Mouse (Mus musculus): ENCODE measurements at regions not wholly inside any gene's neighbourhood (a gene's known extent, or its start where the extent isn't known, plus 50 kb on each side); places are given as distances from the start of the nearest gene placed in this dataset.

DNA sequence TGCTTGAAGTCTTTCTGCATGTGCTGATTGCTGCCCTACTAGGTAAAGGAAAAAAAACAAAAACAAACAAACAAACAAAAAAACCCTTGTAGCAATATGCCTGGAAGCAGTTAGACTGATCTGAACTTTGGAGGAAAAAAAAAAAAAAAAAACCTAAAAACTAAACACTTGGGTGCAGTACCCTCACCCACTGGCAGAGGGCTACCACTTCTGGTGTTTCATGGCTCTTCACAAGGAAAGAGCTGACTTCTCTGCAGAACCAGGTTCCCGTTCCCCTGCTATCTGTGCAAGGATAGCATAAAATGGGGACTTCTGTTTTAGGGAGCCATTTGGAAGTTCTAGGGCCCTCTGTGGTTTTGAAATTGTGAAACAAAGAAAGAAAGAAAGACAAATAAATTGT is 52.2 kb upstream of the Otud4 start:
- WGBS, result 42% methylated on average over 1 of the region's 1 CpGs
- Histone ChIP-seq H3K4me2 (no peak overlapping the region), H3K4me1 (no peaks in the 10 kb centered on the region)

DNA sequence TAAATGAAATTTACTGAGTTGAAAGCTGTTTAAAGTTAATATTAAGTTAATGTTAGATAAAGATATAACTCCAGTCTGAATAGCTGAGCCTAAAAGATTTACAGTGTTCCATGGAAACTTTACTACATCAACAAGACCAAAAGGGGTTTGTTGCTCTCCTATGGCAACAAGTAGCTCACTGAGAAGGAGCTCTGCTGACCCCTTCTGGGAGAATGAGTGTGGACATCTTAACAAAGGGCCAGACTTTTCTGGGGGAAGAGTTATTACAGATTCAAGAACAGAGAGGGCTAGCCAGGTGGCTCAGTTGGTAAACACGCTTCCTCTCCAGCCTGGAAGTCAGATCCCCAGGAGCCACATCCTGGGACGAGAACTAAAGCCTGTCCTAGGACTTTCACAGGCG is 54.5 kb upstream of the Otud4 start:
- no peaks in the 10 kb centered on the region for H3K36me3 ChIP-seq (replicated peaks)
- H3K4me1 ChIP-seq, result no peaks in the 10 kb centered on the region
- 46% methylated on average over 3 of the region's 3 CpGs for WGBS
- H3K4me2 ChIP-seq, result no peak overlapping the region
- no peak overlapping the region for H3K4me3 ChIP-seq (replicated peaks)
- no peak for ATAC-seq (ENCODE audit: low FRiP score)
- H3K27ac ChIP-seq, result no peak overlapping the region
- no peaks in the 10 kb centered on the region for H3K27me3 ChIP-seq
- no peak overlapping the region for H3K9ac ChIP-seq
- H3K9me3 ChIP-seq, result no peaks in the 10 kb centered on the region

More for the DNA sequence above, 52.2 kb upstream of the Otud4 start:
- no peak overlapping the region for H3K27ac ChIP-seq
- no peaks in the 10 kb centered on the region for H3K27me3 ChIP-seq
- no peaks in the 10 kb centered on the region for H3K36me3 ChIP-seq (replicated peaks)
- H3K4me3 ChIP-seq (replicated peaks), result no peak overlapping the region
- no peak for ATAC-seq (ENCODE audit: low FRiP score)
- no peaks in the 10 kb centered on the region for H3K9me3 ChIP-seq
- no peak overlapping the region for H3K9ac ChIP-seq

DNA sequence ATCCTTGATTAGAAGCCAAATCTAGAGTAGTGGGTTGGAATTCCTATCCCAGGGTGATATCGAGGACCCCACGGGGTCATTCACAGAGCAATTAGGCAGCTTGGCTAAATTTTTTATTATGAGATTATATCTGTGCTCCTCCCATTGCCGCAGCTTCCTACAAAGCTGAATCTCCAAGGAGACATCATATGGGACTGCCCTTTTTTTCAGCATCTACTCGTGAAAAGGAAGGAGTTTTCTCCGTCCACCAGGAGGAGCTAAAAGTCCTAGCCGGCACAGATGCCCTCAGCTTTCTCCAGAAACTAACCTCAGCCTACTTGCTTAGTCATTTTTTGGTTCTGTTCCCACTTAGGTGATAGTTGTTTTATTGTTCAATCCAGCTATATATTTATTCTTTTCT is 56.1 kb upstream of the Otud4 start:
- no peak for ATAC-seq (ENCODE audit: low FRiP score)

GRCm38 (mm10) chr8:79582195-79582594 is 57.2 kb upstream of the Otud4 start:
- H3K9ac ChIP-seq, result no peak overlapping the region
- H3K4me3 ChIP-seq (replicated peaks), result no peak overlapping the region
- H3K27me3 ChIP-seq, result no peaks in the 10 kb centered on the region
- 77% methylated on average over 2 of the region's 2 CpGs for WGBS
- no peak for ATAC-seq (ENCODE audit: low FRiP score)
- no peak overlapping the region for H3K27ac ChIP-seq
- no peaks in the 10 kb centered on the region for H3K36me3 ChIP-seq (replicated peaks)
- no peaks in the 10 kb centered on the region for H3K9me3 ChIP-seq
- no peak overlapping the region for H3K4me2 ChIP-seq
- H3K4me1 ChIP-seq, result no peaks in the 10 kb centered on the region

More for the DNA sequence above, 56.1 kb upstream of the Otud4 start:
- Histone ChIP-seq H3K9me3 (no peaks in the 10 kb centered on the region), H3K9ac (no peak overlapping the region), H3K4me2 (no peak overlapping the region), H3K36me3 (replicated peaks) (no peaks in the 10 kb centered on the region), H3K4me1 (no peaks in the 10 kb centered on the region), H3K27ac (no peak overlapping the region), H3K4me3 (replicated peaks) (no peak overlapping the region), H3K27me3 (no peaks in the 10 kb centered on the region)
- WGBS, result 42% methylated on average over 6 of the region's 6 CpGs

DNA sequence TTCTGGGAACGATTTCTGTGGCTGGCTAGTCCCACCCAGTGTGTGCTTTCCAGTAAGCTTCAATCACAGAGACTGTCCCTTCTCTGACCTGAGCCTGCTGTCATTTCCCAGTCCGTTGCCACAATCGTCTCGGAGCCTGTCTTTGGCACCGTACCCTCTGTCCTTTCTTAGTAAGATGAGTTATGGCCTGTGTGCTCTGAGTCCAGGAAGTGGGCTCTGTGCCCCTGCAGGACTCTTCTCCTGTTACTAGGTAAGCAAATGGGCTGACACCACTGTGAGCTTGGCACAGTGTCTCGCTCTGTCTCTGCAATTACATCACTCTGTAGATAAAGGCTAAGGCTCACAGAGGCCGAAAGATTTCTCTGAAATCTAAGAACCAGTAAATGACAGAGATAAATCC is 63.3 kb upstream of the Otud4 start:
- Histone ChIP-seq H3K27ac (no peak overlapping the region), H3K4me1 (no peaks in the 10 kb centered on the region), H3K9me3 (no peaks in the 10 kb centered on the region), H3K4me3 (replicated peaks) (no peak overlapping the region), H3K9ac (no peak overlapping the region), H3K4me2 (no peak overlapping the region), H3K36me3 (replicated peaks) (no peaks in the 10 kb centered on the region), H3K27me3 (no peaks in the 10 kb centered on the region)
- no peak for ATAC-seq (ENCODE audit: low FRiP score)
- WGBS, result 86% methylated on average over 7 of the region's 7 CpGs

DNA sequence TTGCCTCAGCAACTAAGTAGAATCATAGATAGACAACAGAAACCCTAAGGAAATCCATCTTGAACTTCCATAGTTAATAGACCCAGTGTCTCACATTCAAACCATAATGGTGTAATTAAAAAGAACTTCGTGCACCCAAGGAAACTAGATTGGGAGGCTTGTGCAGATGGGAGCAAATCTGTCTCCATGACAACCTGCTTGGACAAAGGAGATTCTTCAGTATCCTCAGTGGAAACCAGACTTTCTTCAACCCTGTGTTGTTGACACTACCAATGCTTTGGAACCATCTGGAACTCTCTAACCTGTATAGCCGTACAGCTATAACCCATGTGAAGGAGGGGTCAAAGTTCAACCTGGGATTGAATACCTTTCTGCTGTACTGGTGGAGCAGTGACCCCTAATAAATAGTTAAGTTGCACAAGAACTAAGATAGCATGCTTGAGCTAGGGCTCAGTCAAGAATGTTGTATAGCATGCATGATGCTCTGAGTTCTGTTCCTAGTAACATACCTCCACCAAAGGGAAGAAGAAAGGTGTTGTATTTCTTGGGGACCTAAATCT is 64.2 kb upstream of the Otud4 start:
- H3K4me2 ChIP-seq, result no peak overlapping the region

DNA sequence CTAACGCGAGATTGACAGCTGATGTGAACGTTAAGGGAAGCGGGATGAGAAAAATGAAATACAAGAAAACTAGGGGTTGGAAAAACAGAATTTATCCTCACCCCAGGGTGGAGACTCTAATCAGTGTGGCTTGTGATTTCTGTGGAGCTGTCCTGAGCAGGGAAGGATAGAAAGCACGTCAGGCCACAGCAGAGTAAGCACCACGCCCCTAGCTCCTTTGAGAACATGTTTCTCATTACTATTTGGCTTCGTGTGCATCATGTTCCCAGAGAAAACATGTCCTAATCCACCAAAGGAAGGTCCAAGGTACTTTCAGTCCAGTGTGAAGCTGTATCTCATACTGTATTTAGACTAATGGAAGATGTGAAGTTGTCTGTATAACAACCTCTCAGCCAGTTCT is 65.9 kb upstream of the Otud4 start:
- H3K27me3 ChIP-seq, result no peaks in the 10 kb centered on the region
- no peaks in the 10 kb centered on the region for H3K36me3 ChIP-seq (replicated peaks)
- ATAC-seq (ENCODE audit: low FRiP score), result no peak
- no peak overlapping the region for H3K4me3 ChIP-seq (replicated peaks)
- no peak overlapping the region for H3K4me2 ChIP-seq
- H3K9me3 ChIP-seq, result no peaks in the 10 kb centered on the region
- no peaks in the 10 kb centered on the region for H3K4me1 ChIP-seq
- no peak overlapping the region for H3K27ac ChIP-seq
- 86% methylated on average over 7 of the region's 7 CpGs for WGBS
- no peak overlapping the region for H3K9ac ChIP-seq

More for the DNA sequence above, 64.2 kb upstream of the Otud4 start:
- Histone ChIP-seq H3K27me3 (no peaks in the 10 kb centered on the region), H3K27ac (no peak overlapping the region), H3K4me3 (replicated peaks) (no peak overlapping the region), H3K9me3 (no peaks in the 10 kb centered on the region), H3K36me3 (replicated peaks) (no peaks in the 10 kb centered on the region), H3K9ac (no peak overlapping the region), H3K4me1 (no peaks in the 10 kb centered on the region)
- 61% methylated on average over 2 of the region's 2 CpGs for WGBS
- ATAC-seq (ENCODE audit: low FRiP score), result no peak

DNA sequence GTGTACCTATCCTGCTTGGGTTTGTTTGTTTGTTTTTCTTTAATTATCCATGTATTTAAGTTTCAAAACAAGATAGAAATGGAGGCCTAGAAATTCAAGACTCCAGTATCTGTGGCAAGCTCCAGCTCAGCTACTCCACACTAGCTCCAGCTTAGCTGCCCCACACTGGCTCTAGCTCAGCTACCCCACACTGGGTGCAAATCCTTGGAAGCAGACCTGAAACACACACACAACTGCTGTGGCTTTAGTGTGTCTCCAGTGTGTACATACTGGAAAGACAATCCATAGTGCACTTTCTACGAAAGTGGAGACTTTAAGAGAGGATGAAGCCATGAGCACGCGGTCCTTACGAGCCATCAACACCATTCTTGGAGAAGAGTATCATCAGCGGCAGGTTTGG is 66.9 kb upstream of the Otud4 start:
- 94% methylated on average over 5 of the region's 5 CpGs for WGBS
- Histone ChIP-seq H3K9ac (no peak overlapping the region), H3K4me3 (replicated peaks) (no peak overlapping the region), H3K4me1 (no peaks in the 10 kb centered on the region), H3K27me3 (no peaks in the 10 kb centered on the region), H3K9me3 (no peaks in the 10 kb centered on the region), H3K4me2 (no peak overlapping the region), H3K36me3 (replicated peaks) (no peaks in the 10 kb centered on the region), H3K27ac (no peak overlapping the region)
- no peak for ATAC-seq (ENCODE audit: low FRiP score)

DNA sequence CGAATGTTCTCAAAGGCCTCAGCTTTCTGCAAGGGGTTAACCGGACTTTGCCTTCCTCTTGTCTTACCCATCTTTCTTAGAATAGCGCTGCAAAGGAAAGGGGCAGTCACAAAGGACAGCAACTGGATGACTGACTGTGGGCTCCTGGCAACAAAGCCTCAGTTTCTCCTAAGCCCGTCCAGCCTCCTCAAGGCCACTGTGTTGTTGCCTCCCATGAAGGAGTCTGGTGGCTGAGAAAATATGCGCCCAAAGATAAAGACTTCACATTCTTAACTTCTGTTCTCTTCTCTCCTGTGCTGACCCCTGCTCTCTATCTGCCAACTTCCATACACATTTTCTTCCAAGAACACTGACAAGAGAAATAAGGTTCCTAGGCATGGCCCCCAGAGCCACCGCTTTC is 76.3 kb upstream of the Otud4 start:
- H3K9me3 ChIP-seq, result no peaks in the 10 kb centered on the region
- no peak overlapping the region for H3K27ac ChIP-seq
- H3K9ac ChIP-seq, result no peak overlapping the region
- no peaks in the 10 kb centered on the region for H3K27me3 ChIP-seq
- peaks cover 4% of the 10 kb centered on the region; the same call in 1 of the 2 replicates for H3K4me1 ChIP-seq
- H3K36me3 ChIP-seq (replicated peaks), result no peaks in the 10 kb centered on the region
- WGBS, result 77% methylated on average over 6 of the region's 6 CpGs
- no peak for ATAC-seq (ENCODE audit: low FRiP score)
- no peak overlapping the region for H3K4me2 ChIP-seq
- H3K4me3 ChIP-seq (replicated peaks), result no peak overlapping the region

DNA sequence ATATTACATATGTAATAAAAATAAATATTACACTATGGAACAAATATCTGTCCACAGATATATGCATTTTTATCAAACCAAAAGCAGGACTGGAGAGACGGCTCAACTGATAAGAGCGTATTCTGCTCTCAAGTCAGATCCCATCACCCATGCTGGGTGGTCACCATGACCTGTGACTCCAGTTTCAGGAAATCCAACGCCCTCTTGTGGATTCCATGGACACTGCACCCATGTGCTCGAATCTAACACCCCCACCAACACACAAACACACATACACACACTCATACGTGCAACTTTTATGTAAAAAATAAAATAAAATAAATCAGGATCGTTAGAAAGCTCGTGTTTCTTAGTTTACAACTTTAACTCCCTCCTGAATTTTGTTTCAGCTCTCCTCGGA is 76.7 kb upstream of the Otud4 start:
- H3K36me3 ChIP-seq (replicated peaks), result no peaks in the 10 kb centered on the region
- H3K27ac ChIP-seq, result no peak overlapping the region
- H3K9ac ChIP-seq, result no peak overlapping the region
- H3K4me1 ChIP-seq, result peaks cover 4% of the 10 kb centered on the region; the same call in 1 of the 2 replicates
- WGBS, result 78% methylated on average over 8 of the region's 8 CpGs
- no peak overlapping the region for H3K4me3 ChIP-seq (replicated peaks)
- H3K27me3 ChIP-seq, result no peaks in the 10 kb centered on the region
- no peaks in the 10 kb centered on the region for H3K9me3 ChIP-seq
- no peak overlapping the region for H3K4me2 ChIP-seq
- ATAC-seq (ENCODE audit: low FRiP score), result no peak

DNA sequence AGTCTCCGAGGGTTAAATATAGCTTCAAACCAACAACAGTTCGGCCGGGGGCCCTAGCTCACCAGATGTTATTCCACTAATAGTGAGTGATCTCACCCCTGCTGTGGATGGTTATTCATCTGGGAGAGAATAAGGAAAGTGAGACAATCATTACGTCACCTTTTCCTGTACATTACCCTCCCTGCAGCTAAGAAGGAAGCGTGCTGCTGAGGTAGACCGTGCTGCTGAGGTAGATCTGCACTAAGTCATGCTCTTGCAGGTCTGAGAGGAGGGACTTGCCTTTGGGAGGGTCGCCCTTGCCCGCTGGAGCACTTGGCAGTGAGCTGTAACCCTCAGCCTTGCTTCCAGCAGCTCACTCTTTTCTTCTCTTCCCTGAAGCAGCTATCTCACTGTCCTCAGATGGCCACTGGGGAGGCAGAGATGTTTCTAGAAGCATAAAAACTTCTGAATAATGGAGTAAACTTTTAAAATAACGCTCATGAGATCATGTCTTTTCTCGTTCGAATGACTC is 77.3 kb upstream of the Otud4 start:
- WGBS, result 63% methylated on average over 11 of the region's 11 CpGs
- ATAC-seq (ENCODE audit: low FRiP score), result peak; percentile 46; the same call in 1 of the 2 replicates
- no peak overlapping the region for H3K27ac ChIP-seq
- H3K9me3 ChIP-seq, result no peaks in the 10 kb centered on the region
- H3K27me3 ChIP-seq, result no peaks in the 10 kb centered on the region
- H3K4me1 ChIP-seq, result peaks cover 4% of the 10 kb centered on the region; the same call in 1 of the 2 replicates
- H3K9ac ChIP-seq, result no peak overlapping the region
- peak overlapping the region; percentile 2; the same call in 1 of the 2 replicates for H3K4me2 ChIP-seq
- H3K4me3 ChIP-seq (replicated peaks), result no peak overlapping the region
- H3K36me3 ChIP-seq (replicated peaks), result no peaks in the 10 kb centered on the region

DNA sequence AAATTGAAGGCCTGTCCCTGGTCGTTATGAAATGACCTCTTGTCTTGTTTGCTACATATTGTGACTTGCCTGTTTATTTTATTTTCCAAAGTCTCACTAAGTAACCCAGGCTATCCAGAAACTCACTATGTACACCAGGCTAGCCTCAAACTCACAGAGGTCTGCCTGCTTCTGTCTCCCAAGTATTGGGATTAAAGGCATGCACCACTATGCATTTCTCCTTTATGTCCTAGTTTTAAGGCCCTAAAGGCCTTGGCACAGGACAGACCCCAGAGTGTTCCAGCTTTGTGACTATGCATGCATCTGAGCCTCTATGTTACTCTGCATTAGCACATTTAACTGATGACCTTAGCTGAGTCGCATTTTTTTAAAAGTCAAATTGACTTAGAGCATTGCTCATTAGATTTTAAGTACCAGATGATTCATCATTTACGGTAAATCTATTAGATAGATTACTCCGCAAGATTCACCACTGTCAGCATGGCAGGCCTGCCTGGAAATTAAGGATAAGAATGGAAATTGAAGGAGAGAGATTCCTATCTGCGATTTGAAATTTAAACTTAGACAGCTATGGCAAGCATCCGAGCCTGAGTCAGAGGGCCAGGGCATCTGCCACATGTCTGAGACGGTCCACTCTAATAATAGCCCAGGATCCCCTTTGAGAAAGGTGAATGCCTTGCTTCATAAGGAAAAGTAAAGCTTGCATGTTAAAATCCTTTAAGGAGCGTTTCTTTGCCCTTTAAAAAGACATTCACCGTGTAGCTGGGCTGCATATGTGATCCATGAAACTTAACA is 78.0 kb upstream of the Otud4 start:
- Histone ChIP-seq H3K4me2 (peak overlapping the region; percentile 2; the same call in 1 of the 2 replicates), H3K9ac (no peak overlapping the region), H3K4me3 (replicated peaks) (no peak overlapping the region), H3K4me1 (peaks cover 4% of the 10 kb centered on the region; the same call in 1 of the 2 replicates), H3K9me3 (no peaks in the 10 kb centered on the region), H3K27me3 (no peaks in the 10 kb centered on the region), H3K36me3 (replicated peaks) (no peaks in the 10 kb centered on the region), H3K27ac (no peak overlapping the region)
- 68% methylated on average over 9 of the region's 9 CpGs for WGBS
- ATAC-seq (ENCODE audit: low FRiP score), result no peak

DNA sequence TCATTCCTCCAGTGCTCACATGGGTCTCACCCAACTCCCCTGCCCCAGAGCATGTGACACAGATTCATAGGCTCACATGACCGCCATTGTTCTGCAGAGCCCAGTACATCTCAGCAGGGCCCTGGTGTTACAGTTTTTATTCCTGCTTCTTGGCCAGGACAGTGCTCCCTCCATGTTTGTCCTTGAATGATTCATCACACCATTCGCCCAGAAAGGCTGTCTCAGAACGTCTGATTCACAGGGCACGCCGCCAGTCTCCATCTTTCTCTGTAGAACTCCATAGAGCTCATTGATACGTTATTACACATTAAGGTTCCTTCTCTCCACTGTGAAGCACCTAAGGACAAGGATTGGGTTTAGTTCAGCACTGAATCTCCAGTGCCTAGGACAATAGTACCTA is 79.9 kb upstream of the Otud4 start:
- WGBS, result 91% methylated on average over 6 of the region's 6 CpGs
- Histone ChIP-seq H3K4me1 (peaks cover 4% of the 10 kb centered on the region; the same call in 1 of the 2 replicates), H3K36me3 (replicated peaks) (no peaks in the 10 kb centered on the region), H3K27me3 (no peaks in the 10 kb centered on the region), H3K9me3 (no peaks in the 10 kb centered on the region), H3K4me2 (no peak overlapping the region), H3K27ac (no peak overlapping the region), H3K9ac (no peak overlapping the region), H3K4me3 (replicated peaks) (no peak overlapping the region)
- ATAC-seq (ENCODE audit: low FRiP score), result no peak

Data from forebrain, embryonic 12.5 days (tissue).